Mouse (Mus musculus): ENCODE data around the gene Brd3.
"Not testable (repeated sequence)": the region's sequence is repeated elsewhere in the genome, so short reads cannot be mapped to it uniquely, and the experiment has no call there.

Gene Brd3

DNA sequence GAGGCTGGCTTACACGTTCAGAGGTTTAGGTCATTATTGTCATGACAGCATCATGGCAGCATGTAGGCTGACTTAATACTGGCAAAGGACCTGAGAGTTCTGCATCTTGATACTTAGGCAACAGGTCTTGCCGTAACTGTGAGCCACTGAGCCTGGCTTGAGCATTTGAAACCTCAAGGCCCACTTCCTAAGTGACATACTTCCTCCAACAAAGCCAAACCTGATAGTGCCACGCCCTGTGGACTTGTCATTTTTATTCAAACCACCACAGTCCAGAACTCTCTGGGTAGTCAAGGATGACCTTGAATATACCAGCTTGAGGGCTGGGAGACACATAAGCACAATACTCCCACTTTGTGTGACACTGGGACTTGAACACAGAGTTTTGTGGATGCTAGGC lies 5.4 kb upstream of the Brd3 start:
- DNase-seq (ENCODE audit: low spot score): no peak

DNA sequence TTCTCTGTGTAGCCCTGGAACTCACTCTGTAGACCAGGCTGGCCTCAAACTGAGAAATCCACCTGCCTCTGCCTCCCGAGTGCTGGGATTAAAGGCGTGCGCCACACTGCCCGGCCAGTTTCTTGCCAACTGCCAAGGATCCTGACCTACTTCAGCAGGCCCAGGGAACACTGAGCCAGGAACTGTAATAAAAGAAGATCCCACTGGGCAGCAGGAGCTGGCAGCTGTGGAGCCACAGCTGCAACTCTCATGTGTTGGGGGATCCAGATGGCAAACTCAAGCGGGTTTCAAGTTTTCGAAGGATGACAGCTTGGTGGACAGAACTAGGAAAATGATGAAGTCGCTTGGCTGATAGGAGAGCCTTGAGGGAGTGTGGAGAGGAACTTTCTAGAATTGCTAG lies 3.2 kb upstream of the Brd3 start:
- DNase-seq (ENCODE audit: low spot score): no peak

DNA sequence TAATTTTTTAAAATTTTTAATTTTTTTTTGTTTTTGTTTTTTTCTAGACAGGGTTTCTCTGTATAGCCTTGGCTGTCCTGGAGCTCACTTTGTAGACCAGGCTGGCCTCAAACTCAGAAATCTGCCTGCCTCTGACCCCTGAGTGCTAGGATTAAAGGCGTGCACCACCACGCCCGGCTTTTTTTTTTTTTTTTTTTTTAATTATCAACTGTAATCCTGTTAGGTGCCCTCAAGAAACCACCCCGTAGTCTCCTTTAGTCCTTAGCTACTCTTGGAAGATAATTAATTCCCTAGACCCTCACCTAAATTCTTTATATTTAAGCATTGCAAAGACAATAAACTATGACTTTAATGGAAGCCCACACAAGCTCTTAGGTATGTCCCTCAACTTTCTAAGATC lies 804 bp downstream of the Brd3 start:
- DNase-seq (ENCODE audit: low spot score): not testable (repeated sequence)

DNA sequence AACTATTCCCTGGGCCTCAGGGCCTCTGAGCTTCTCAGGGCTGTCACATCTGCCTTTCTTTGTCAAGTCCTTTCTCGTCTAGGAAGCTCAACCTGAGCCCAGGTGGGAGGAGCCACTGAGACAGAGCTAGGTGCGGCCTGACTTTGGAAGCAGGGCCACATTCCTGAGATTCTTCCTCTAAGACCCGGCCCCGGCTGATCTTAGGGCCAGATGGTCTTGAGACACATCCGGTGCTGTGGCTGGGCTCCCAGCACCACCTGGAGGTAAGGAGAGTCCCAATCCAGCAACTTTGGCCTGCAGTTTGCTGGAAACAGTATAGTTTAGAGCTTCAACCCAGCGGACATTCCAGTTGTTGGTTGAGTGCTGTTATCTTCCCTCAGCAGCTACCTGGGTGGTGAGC lies 1.9 kb downstream of the Brd3 start:
- DNase-seq (ENCODE audit: low spot score): no peak

DNA sequence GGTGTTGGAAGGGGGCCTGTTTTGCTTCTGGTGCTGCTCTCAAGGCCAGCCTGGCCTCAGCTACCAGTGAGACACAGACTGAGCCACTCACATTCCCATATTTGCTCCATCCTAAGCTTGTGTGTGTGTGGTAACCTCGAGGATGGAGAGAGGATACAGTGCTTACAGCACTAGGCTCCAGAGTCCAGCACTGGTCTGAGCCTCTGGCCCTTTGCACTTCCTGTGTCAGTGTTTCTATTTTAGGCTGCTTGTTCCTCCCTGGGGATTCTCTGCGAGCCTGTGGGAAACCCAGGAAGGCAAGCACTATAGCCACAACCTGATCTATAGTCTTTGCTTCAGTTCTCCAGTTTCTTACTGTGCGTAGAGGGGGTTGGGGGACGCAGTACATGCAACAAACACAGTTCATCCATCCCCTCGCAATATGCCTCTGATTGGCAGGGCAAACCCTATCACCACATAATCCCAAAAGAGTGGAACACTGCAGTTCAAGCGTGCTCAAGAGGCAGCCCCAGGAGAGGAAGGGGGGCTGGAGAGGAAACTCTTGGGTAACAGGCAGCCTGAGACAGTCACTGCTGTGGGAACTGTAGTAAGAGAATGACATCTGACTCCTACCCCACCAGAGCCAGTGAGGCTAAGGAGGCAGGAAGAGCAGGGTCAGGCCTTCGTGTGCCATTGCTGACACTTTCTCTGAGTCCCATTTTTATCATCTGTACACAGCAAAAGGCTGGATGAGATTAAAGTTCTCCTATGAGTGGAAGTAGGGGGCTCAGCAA lies 3.2 kb downstream of the Brd3 start:
- no peak for DNase-seq (ENCODE audit: low spot score)

DNA sequence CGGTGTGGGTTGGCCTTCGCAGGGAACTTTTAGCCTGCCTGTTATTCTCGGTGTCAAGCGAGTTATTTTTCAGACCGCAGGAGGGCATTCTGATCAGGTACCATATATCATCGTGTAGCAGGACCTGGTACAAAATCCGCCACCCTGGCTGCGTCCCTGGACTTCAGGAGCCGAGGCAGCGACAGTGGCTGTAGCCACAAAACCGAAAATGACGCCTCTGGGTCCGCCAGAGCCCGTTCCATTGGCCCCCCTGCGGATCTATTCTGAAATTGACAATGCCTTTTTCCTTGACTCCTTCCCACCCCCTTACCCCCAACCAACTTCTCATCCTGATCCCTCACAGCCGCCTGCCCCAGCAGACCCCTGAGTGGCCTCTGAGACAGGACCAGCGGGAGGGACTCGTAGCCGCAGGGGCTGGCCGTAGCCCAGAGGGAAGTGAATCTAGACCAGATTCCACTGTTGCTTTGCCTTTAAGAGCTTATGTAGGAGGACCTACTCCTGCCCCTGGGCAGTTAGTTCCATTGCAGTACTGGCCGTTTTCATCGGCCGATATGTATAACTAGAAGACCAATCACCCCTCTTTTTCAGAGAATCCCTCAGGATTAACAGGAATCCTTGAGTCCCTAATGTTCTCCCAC lies 11.0 kb downstream of the Brd3 start:
- no peak for DNase-seq (ENCODE audit: low spot score)

DNA sequence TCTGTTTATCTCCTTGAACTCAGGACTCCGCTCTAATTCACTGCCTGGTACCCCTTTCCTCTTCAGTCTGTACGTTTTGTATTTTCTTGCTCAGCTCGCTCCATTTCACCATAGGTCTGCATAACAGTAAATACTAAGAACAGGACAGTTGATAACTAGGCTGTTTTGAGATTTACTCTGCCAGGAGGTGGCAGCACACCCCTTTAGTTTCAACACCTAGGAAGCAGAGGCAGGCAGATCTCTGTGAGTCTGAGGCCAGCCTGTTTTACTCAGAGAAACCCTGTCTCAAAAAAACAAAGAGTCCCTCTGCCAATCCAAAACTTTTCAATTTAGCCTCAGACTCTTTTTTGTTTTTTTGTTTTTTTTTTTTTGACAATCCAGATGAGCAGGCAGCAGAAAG lies 13.5 kb downstream of the Brd3 start:
- no peak for DNase-seq (ENCODE audit: low spot score)

DNA sequence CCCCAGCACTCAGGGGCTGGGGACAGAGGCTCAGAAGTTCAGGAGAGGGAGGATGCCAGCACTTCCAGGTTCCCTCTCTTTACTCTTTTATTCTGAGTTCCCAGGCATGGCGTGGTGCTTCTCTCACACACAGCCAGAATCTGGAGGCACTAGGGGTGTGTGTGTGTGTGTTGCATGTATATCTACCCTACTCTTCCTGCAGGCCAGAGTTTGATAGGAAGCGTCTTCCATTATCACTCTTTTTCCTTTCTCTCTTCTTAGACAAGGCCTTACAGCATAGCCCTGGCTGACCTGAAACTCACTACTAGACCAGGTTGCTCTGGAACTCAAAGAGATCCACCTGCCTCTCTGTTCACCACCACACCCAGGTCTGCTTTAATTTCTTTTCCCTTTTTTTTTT lies 16.5 kb downstream of the Brd3 start:
- no peak for DNase-seq (ENCODE audit: low spot score)

DNA sequence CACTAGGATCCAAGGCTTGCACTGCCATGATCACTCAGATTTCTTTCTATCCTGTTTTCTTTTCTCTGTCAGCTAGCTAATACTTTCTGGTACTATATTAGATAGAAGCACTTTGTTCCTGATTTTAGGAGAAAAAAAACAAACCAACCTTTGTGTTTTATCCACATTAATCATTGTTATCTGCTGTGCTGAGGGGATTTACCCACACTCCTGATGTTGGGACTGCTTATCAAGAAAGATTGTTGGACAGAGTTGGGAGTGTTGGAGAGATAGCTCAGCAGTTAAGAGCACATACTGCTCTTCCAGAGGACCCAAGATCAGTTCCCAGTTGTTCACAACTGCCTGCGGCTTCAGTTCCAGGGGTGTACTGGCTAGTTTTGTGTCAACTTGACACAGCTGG lies 19.1 kb downstream of the Brd3 start:
- no peak for DNase-seq (ENCODE audit: low spot score)

DNA sequence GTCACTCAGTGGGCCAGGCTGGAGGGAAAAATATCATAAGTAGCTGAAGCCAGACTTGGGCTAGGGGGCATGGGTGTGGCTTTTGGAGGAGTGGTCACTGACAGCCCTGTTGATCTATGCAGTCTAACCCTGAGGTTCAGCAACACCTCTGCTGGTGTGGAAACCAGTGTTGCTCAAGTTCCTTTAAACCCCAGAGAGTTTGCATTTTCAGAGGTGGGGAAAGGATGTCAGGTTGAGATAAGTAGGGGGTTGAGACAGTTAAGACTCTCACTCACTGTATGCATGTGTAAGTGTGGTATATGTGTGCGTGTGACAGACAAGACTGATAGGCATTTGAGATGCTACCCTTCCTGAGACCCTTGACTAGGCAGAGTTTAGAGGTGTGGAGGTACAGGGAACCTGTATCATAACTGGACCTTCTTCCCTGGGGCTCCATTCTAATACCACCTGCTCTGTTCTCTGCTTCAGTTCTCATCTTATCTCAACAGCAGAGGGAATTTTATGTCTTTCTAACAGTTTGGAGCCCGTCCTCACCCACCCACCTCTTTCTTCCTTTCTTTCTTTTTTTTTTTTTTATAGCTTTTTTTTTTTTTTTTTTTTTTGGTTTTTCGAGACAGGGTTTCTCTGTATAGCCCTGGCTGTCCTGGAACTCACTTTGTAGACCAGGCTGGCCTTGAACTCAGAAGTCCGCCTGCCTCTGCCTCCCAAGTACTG lies 20.0 kb downstream of the Brd3 start:
- no peak for DNase-seq (ENCODE audit: low spot score)

DNA sequence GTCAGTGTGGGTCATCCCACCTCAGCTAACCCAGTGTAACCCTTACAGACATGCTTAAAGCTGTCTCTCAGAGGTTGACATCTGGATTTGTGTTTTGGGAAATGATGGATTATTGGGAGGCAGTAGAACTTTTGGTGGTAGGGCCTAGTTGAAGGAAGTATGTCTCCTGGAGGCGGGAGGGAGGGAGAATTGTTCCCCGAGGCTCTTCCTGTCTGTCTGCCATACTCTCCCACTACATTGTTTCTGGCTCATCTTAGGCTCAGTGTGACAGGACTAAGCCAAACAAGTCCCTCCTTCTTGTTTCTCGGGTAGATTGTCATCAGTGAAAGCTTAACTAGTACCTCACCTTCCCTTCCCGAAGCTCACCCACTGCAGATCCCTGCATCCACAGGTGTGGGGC lies 20.7 kb downstream of the Brd3 start:
- no peak for DNase-seq (ENCODE audit: low spot score)

DNA sequence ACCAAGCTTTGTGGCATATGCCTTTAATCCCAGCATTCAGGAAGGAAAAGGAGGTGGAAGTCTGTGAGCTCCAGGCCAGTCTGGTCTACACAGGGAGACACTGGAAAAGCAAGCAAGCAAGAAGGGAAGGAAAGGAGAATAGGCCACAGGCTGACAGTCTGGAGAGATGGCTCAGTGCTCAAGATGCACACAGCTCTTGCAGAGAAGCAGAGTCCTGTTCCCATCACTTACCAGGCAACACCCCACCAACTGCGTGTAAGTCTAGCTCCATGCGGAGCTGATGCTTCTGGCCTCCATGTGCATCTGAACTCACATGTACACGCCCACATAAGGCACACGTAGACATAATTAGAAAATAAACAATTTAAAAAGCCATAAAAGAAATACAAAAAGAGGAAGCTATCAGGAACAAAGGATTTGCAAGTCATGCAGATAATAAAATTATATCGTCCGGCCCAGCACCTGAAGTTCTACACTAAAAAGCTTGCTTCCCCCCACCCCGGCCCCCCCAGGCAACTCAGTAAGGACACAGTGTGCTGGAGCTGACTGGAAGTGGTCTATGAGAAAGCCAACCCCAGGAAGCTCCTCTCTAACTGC lies 25.1 kb downstream of the Brd3 start:
- DNase-seq (ENCODE audit: low spot score): no peak

DNA sequence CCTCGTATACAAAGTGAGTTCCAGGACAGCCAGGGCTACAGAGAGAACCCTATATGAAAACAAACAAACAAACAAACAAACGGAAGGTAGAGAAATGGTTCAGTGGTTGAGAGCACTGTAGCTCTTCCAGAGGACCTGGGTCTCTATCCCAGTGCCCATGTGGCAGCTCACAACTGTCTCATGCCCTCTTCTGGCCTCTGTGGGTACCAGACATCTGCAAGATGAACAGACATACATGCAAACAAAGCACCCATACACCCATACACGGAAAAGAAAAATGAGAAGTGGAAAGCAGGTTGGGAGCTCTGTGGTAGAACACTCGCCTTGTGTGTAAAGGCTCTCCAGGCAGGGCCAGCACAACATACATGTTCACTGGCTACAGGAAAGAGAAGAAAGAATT lies 27.1 kb downstream of the Brd3 start:
- no peak for DNase-seq (ENCODE audit: low spot score)

DNA sequence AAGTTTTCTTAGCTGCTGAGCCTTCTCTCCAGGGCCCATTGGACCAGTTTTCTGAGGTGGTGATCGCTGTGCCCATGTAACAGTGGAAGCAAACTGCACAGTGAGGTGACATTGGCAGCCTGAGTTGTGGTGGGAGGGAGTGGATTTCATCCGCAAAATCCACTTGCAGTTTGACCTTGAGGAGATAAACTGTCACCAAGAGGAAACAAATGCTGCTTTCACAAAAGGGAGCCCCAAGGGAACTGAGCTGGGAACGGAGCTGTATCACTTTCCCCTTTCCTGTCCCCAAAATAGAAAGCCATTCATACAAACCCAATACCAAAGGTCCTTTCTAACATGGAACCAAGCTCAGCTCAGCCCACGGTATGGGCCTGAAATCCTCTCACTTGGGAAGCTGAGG lies 27.6 kb downstream of the Brd3 start:
- DNase-seq (ENCODE audit: low spot score): no peak

DNA sequence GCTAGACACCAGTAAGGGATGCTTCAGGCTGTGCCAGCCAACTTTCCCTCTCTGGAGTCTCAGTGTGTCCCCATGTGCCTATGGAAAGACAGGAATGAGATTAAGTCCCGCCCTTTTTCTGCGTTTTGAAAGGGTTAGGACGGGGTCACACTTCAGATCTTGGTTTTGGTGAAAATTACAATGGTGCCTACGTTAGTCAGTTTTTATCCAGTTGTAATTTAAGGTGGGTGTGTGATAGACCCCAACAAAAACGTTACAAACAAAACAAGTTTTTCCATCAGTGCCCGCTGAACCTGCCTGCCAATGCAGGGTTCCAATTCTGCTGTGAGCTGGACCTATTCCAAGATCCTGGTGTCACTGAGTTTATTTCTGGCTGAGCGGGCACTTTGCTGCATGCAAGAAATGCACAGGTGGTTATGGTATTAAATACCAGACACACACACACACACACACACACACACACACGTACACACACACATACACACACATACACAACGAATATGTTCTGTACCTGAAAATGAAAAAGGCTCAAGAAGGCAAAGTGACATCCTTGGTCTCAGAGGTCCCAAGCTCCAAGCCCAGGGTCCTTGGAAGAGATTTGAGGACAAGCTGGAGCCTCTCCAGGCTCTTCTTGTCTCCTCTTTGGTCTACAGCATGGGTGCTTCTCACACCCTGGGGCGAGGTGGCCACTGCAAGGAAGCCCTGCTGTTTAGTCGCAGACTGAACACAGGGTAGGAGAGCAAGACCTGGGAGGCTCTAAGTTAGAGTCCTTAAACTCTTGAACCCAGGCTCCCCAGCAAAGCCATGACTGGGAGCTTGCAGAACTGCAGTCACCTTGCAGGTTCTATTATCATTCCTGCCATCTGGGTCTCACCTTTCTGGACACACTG lies 30.9 kb downstream of the Brd3 start:
- DNase-seq (ENCODE audit: low spot score): no peak

DNA sequence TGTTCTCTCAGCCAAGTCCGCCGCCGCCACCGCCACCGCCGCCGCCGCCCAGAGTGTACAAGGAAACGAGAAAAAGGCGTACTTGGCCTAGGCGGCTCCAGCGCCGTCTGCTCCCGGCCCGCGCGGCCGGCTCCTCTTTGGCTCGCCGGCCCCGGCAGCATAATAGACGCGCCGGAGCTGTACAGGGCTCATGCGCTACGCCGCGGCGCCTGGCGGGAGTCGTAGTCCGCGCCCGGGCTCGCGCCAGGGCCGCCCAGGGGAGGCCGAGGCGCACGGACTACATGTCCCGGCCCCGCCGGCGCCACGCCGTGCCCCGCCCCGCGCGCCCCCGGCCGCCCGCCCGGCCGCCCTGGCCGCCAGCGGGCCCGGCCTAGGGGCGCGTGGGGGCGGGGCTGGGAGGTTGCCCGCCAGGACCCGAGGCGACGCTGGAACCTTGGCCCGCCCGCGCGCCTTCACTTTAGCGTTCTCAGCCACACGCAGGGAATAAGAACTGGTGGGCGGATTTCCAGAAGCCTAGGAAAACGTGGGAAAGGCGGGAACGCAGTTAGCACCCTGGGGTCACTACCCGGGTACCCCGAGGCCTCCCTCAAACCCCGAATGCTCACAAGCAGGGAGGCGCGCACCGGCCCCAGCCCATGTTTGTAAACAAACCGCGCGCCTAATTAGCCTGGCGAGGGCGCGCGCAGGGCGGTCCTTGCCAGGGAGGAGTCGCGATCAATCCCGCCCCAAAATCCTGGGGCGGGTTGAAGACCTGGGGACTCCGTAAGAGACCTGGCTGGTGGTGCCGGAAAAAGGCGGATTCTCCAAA lies 31.8 kb downstream of the Brd3 start:
- peak; percentile 80 for DNase-seq (ENCODE audit: low spot score)

DNA sequence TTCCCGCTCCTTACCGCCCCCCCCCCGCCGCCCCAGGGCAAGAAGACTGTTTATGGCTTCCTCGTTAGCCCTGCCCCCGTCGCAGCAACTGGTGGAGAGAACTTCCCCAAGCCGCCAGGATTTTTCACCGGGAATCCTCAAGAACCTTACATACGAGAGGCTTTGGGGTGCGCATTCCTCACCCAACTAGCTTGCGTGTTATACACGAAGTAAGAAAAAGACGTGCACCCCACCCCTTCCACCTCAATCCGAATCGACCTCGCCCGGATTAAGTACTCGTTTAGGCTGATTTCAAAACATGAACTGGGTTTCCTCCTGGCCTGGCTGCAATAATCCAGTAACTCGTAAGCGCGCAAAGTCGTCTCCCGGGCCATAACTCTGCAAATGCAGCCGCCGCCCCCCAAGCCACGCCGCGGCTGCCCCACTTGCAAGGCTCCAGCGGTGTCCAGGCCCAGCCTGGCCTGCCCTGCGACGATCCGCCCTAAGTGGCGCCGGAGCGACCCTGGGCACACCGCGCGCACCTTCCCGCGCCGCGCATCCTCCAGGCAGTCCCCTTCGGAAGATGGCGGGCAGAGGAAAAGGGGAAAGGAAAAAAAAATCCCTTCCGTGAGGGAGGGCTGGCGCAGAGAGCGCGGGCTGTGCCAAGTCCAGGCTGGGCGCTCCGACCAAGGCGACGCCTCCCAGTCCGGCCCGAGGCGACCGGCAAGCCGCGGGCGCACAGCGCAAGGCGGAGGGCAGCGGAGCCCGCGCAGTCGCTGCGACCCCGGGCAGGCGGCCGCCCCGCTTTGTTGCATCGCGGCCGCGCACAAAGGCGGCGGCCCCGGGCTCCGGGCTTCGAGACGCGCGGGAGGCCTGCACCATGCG lies 32.6 kb downstream of the Brd3 start:
- no peak for DNase-seq (ENCODE audit: low spot score)

DNA sequence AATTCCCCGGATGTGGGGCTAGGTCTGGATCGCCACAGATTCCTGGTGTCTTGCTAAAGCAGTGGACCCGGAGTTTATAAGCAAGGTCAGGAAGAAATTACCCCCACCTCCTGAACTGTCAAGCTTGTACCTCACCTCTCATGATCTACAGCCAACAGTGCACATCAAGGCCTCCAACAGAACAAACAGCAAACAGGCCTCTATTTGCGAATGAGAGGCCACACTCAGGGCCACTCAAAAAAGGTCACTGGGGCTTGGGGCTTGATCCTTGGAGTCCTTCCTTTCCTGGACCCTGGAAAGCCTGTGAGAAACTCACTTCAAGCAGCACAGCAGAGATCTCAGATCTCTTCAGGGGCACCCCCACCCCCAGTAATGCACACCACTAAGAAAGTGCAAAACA lies 33.6 kb downstream of the Brd3 start:
- DNase-seq (ENCODE audit: low spot score): no peak

DNA sequence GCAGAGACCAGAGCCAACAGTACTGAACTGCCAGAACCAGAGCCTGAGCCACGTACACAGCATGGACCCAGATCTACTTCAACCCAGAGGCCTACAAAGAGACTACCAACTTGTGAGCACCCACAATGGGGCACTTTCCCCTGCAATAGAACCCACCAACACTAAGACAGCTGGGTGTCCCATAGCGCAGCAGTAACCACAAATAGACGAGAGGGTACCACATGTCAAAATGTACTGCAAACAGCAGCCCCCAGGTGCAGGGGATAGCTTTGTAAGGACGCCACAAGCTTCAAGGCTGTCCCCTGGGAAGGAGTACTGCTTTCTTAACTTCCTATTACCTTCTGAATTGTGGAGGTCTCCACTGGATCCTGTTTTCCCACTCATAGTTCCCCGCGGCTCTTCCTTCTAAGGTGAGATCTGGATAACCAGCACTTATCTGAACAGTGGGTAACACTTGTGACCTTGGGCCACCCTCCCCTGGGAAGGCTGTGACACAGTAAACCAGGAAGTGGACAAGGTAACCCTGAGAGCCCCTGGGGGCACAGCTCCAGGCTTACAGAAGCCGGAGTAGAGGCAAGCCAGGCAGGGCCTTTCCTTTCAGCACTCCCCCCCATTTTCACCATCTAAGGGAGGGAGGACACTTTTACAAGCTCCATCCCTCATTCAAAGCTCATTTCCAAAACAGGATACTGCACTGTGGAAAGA lies 34.2 kb downstream of the Brd3 start:
- DNase-seq (ENCODE audit: low spot score): no peak

Data from layer of hippocampus, adult 9-10 months (tissue).